Mouse (Mus musculus): ENCODE data around the gene Jsrp1.

DNA sequence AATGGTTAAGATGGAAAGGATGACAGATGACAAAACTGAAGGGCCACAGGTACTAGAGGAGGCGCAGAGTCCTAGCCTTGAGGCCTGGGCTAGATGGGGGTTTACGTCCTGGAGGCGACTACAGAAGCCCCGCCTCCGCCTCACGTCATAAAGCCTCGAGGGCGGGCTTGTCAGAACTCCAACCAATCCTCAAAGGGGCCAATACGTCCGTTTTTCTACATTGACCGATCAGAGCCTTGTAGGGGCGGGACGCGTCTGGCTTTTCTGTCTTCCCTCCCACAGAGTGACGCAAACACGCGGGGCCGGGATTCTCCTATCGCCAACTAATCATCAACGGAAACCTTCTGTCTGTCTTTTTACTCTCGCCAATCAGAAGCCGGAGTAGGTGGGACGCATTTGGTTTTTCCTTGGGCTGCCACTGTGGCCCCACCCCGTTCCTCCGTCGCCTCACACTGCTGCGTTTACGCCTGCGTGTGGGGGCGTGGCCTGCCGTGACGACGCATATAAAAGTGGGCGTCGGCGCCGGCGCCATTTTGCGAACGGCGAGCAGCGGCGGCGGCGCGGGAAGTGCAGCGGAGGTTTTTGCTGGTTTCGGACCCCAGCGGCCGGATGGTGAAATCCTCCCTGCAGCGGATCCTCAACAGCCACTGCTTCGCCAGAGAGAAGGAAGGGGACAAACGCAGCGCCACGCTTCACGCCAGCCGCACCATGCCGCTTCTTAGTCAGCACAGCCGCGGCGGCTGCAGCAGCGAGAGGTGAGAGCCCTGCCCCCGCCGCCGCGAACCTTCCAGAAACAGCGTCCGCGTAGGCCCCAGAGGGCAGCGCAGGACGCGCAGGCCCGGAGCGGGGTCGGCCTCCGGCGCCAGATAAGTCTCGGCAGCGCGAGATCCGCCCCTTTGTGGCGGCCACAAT, 13.1 kb upstream of the Jsrp1 start, which contains the start of gene Oaz1:
- no peak; the same call in 1 of the 2 replicates for TF ChIP-seq CTCF (IDR thresholded peaks at IDR 0.05)
- TF ChIP-seq EP300 (IDR thresholded peaks at IDR 0.05) = no peak
